Mouse (Mus musculus) thymus, postnatal 10 days (tissue): ENCODE measurements at regions not wholly inside any gene's neighbourhood (a gene's known extent, or its start where the extent isn't known, plus 50 kb on each side); places are given as distances from the start of the nearest gene placed in this dataset.

Experiments used
- DNase-seq, 2 experiments: peaks; one replicate each; pipeline ENCODE4 v3.0.0; 2021; ENCODE audit warnings: low spot score in 2 of 2

DNA sequence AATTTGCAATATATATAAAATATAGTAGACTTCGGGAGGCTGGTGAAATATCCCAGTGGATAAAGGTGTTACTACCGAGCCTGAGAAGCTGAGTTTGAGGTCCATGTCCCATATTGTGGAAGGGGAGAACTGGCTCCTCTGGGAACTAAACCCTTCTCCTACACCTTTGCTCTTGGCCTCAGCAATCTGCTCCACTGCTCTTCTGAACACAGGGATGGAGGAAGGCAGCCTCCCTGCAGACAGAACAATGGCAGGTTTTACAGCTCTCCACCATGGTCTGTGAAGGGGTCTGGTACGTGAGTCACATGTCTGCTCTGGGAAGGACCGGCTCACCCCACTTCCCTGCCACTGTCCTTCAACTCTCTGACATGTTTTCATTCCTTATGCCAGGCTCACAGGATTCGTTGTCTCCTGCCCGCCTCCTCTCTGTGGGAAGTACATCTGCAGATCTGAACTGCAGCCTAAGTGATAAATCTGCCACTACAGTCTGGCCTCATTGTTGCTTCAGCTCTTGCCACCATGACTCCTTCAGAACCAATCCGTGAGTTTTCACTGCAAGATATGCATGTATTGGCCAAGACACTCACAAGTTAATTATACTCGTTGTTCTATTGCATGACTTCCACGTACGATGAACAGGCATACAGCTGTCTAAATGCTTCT, 220.0 kb upstream of the Gm9767 start:
- DNase-seq = no peak

DNA sequence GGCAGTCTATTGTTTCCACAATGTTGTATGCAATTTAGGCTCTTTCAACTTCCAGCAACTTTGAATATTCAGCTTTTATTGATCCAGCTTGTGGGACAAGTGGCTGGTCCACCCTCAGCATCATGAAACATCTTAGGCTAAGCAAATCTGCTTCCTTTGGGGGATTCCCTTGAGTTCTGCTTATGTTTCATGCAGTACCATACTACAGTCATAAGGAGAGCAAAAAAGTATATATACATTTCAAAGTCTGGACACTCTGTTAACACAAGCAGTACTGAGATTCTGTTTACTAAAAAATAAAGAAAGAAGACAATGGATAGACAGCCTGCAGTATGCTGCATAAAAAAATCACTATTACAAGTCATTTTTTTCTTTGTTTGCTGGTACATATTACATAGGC, 233.7 kb upstream of the Gm9767 start:
- no peak for DNase-seq

DNA sequence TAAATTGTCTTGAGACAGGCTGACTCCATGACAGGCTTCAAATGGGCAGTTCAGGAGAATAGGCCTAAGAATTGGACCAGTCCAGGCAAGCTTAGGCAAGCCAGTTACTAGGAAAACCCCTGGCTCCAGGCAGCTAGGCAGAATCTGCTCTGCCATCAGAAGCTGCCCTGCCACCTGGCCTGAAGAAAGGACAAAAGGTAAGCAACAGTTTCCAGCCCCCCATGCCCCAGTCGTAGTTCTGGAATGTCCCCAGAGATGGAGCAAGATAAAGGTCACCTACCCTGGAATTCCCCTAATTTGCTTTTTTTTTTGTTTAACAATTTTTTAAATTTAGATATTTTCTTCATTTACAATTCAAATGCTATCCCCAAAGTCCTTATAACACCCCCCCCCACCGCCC, 248.8 kb upstream of the Gm9767 start:
- no peak for DNase-seq

DNA sequence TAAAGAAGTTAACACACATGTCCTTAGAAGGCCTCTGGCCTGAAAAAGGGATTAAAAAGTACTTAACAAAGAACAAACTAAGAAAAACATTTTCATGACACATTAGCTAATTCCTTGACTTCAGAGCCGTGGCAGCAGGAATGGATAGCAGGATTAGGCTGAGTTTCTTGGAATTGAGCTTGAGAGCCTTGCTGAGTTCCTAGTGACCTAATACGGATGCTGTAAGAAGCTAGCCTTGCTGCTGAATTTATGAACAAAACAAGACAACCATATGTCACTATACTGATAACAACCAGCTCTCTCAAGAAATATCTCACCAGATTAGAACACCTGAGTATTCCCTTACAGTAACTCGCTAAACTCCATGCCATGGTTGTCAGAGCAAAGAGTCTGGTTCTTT, 268.2 kb upstream of the Smlr1 start:
- DNase-seq = no peak

DNA sequence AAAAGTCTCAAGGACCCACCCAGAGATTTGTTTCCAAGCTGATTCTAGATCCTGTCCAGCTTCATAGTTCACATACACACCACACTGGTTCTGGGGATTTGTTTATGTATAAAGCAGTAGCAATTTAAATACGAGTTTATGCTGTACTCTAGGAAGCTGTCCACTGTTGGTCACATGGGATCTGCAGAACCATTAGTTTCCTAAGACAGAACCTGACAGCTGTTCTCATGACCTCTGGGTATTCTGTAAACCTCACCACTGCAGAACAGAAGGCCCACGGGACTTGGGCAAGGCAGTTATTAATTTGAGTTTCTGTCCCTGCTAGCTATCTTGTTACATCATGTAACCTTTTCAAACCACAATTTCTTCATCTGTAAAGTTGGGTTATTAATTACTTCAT, 265.4 kb upstream of the Smlr1 start:
- no peak for DNase-seq

DNA sequence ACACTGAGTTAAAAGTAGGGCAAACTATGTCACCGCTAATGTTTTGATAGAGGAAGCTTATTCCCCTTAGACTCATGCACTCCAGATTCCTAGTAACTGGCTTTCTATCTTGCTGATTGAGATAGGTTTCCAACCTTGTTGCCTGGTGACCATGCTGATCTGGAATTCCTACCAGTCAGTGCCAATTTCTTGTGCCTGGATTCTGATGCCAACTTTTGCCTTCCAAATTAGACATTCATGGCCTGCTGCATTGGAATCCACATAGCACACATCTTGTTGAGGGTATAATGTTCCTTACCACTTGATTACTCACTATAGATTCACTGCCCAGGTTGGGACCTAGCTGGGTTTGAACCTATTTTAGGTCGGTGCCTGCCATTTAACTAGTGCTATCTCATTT, 262.8 kb upstream of the Smlr1 start:
- no peak for DNase-seq

DNA sequence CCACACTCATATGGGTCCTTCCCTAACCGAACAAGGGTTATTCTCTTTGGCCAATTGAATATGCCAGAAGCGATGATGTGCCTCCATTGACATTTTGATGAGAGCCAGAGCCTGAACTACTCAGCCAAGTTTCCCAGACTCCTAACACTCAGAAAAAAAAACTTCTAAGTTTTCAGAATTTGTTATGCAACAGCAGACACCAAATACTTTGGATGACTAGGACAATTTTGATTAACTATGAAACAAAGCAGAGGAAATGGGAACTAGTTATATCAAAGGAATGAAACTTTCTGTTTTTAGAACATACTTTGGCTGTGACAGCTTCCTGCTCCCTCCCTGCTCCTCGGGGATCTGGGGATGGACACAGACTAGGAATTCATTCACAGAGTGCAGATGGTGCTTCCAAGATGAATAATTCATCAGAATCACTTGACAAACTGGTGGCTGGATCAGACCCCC, 254.3 kb upstream of the Smlr1 start:
- no peak for DNase-seq

DNA sequence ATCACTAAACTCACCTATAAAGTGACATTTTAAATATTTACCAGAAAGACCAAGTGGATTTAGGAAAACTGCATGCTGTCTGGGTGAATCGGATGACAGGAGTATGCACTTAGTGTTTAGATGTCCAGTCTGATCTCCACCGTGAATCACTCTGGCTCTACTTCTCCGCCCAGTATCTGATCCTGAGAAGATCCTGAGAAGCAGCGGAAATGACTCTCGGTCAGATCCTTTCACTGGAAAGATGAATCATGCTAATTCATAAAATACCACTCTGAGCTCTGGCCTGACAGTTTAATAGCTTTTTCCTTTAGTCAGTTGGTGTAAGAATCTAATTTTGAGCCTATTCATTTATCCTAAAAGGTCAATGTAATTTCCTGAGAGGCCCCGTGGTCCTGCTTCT, 252.6 kb upstream of the Smlr1 start:
- DNase-seq = no peak

DNA sequence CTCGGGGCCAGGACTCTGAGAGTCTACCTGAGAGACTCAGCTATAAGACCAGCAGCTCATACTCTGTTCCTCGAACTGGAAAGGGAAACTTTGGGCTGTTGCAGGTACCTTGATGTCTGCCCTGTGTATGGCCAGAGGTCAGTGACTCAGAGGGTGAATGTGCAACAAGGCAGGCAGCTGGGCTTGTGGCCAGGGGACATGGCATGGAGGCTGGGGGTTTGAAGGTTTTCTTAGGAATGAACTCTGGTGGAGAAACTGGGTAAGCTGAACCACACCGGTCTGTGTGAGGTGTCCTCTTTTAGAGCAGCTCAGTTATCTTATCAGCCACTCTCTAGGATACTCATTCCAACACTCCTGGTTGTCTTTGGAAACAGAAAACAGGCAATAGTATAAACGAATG, 251.9 kb upstream of the Smlr1 start:
- no peak for DNase-seq

DNA sequence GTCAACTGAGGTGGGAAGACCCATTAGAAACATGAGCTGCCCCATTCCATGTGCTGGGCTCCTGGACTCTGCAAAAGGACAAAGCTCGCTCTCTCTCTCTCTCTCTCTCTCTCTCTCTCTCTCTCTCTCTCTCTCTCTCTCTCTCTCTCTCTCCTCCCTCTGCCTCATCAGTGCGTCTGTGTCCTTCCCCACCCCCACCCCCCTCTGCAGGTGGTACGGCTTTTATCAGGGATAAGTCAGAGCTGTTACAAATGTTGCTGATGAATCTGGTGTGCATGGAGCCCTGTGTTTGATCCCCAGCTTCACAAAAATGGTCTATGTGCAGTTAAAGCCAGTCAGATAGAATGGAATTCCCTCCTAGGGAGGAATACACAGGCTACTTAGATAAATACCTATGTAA, 247.8 kb upstream of the Smlr1 start:
- DNase-seq = no peak

DNA sequence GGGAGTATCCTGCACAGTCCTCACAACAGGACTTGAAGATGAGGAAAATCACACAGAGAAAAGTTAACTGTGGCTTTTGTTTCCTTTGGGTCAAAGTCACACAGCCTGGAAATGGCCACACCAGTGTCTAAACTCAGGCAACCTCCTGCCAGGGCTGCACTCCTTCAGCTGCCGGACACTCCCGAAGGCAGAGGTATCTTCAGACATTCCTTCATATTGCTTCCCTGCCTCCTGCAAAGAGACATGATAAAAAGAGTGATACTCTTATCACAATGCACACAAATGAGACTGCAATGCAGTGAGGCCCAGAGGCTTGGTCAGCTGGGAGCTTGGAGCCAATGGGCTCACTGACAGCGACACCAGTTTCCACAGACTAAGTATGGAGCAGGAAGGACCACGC, 243.4 kb upstream of the Smlr1 start:
- DNase-seq = no peak

DNA sequence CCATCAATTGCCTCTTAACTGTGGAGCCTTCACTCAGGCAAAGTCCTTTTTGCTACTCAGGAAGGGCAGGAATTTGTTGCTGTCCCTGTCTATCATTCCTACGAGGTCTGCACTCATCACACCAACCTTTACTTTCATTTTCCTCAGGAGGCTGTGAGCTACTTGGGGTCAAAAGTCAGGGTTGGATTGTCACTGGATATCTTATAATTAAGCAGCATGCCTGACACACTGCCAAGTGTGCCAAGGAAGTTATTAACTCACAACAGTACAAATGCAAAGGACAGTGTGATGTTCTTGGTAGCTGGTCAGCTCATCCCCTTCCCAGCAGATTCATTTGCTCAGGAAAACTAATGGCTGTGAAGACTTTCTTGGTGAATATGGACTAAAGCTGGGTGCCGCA, 241.7 kb upstream of the Smlr1 start:
- no peak for DNase-seq

DNA sequence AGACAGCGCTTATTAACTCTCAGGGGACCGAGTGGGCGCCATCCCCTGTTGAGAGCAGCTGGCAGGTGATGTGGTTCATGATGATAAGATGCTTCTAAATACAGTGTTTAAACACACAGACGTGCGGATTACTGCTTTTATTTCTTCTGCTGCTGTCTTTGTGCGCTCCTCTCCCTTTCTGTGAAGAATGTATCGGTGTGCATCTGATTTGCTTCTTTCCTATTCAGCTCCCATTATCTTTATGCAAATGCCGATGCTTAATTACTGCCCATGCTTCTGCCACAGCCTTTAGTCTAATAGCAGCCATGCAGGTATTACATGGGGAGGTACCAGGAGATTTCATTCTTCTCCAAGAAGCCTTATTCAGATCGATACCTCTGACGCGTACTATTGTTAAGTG, 240.6 kb upstream of the Smlr1 start:
- no peak for DNase-seq

DNA sequence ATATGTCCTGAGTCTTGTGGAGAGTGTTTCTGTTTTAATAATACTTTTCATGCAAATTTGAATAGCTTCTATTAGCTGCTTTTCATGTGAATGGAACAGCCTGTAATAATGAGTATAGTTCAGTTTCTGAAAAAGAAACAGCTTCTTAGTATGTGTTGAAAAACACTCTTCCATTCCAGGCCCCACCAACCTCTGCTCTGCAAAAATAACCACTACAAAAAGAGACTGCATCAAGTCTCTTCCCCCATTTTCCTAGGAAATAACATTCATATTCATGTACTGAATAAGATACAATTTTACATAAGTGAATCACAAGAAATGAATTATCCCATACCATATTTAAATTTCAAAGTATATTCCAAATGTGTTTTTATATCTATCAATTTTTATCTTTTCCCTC, 234.0 kb upstream of the Smlr1 start:
- no peak for DNase-seq

DNA sequence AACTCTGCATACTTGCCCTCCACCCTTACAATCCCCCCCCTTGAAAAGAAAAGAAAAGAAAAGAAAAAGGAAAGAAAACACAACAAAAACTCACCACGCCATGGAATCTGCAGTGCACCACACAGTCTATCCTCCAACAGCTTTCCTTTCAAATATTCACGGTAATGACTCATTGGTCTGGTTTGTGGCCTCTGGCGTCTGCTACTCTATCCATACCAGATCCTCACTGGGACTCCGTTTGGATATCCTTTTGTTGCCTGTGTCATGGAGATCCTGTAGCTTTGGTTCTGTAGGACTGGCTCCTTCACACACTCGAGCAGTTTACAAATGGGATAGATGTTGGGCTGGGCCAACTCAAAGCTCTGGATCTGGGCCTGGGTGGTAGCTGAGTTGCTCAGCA, 232.4 kb upstream of the Smlr1 start:
- DNase-seq = no peak

DNA sequence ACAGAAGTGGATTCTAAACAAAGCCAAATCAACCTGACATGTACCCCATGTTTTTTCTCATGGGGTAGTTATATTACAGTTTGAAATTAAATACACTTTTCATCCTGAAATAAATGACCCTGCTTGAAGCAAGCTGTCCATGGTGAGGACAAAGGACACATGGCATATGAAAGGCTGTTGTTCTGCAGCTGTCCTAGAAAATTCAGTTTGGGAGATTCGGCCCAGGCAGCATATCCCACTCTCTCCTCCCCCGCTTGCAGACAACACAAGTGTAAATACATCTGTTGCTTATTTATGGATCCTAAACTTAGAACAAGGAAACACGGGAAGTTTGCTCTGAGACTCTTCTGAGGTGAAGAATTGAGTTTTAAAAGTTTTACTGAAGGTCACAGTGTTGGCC, 218.2 kb upstream of the Smlr1 start:
- no peak for DNase-seq

DNA sequence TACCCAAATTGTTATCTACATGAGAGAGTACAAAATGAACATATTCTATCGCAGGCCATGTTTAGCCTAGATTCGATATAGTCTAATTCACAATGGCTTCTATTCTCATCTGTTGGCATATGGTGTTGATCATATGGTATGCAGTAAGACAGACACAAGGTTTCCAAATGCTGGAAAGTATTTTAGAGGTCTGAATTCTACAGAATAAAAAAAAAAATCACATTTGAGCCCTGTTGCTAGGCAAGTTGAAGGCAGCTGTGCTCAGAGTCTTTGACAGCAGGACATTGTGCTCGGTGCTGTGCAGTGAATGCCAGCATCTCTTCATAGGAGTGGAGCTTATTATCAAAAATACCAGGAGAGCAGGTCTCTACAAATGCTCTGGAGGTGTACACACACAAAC, 206.6 kb upstream of the Smlr1 start:
- no peak for DNase-seq

DNA sequence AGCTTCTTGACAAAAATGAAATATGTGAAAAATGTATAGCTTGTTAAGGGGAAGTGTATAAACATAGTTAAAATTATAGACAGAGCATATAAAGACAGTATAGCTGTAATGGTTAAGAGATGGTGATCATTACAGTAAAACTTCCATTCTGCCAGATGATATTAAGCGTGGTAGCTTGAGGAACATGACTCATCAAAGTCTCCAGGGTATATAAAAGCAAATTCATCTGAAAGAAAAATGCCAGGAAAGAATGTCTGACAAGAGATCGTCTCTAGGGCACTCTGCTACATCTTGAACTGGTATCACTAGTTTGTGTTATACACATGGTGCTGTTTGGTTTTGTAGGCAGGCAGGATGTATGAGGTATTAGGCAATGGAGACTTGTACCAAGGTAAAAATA, 204.9 kb upstream of the Smlr1 start:
- no peak for DNase-seq

DNA sequence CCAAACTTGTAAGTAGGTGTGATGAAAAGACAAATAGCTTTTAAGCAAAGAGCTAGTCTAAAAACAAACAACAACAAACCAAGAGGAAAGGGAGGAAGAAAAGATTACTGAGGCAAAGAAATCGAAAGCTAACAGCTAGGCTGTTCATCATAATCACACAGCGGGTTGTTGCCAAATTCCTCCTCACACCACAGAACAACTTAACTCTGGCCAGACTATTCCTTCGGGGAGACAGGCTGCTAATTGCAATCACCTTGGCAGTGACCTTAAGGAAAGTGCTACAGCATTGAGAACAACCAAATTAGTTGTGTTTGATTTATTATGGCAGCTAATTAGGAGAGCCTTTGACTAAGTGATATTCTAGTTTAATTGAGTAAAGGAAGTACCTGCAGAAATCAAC, 194.4 kb upstream of the Smlr1 start:
- no peak for DNase-seq

DNA sequence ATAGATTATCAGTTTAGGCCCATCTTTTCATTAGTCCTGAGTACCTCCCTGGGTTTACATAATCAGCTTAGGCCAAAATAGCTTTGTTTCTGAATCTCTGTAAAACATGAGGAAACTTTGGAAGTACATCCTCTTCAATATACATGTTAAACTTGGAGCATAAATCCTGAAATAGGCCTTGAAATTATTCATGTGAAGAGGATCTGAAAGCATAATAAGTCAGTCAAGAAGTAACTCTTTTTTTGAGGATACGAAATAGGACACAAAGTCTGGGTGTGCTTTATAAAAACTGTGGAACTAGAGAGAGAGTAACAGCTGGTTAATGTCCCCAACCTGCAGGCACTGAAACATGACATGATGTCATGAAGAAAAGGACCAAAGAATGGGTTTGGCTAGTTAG, 187.9 kb upstream of the Smlr1 start:
- DNase-seq = no peak

DNA sequence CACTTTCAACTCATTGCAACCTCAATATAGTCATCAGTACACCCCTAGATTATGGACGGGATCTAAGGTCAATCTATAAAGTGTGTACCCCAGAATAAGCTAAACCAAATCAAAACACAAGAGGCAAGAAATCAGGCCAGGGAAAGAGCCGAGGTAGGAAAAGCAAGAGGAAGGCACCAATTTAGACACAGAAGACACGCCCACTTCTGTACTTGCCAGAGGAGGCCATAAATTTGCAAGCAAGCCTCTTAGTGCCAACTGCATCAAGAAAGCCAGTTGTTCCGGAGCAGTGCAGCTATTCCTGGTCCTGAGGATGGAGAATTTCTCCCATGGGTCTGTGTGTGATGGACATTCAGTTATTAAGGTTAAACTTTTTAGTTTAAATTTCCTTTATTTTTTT, 179.7 kb upstream of the Smlr1 start:
- no peak for DNase-seq

DNA sequence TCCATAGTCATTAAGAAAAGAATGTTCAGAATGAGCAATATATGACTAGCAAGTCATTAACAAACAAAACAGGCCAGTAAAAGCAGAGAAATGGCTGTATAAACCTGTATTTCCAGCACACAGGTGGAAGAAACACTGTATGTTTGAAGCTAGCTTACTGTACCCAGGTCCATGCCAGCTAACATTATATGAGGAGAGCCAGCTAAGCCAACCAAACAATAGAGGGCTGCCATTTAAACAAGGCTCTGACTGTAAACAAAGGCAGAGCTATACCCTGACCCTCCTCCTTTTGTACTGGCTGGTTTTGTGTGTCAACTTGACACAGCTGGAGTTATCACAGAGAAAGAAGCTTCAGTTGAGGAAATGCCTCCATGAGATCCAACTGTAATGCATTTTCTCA, 178.6 kb upstream of the Smlr1 start:
- no peak for DNase-seq

DNA sequence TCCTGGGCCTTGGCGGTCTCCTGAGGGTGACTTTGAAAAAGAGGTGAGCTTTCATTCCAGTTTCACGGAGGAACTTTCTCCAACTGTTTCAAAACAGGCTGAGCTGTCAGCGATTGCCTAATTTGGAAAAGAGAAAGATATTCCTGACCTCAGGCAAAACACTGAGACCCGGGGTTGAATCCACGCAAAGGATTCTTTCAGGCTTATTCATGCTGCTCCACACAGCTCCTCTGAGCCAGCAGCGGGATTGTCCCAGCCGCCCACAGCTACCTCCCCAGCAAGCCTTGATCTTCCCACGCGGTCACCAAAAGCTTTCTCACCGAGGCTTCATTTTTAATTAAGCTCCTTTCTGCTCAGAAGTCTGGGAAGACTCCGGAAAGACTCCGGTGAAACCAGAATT, 178.0 kb upstream of the Smlr1 start:
- no peak for DNase-seq

DNA sequence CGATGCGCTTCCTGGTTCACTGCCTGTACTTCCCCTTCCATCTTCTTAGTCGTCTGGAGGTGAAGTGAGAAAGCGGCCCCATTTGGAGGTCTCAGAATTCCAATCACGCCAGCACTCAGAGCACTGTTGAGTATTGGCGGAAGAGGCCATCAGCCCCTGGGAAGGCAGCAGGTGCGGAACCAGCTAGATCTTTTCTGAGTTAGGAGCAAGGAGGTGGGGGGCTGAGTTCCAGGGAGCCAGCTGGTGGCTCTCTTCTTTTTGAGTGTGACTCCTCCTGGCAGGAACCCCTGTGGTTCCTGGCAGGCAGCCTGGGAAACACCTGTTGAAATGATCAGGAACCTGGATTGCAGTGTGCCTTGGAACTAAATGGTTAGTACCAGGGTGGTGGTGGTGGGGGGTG, 171.9 kb upstream of the Smlr1 start:
- DNase-seq = no peak

DNA sequence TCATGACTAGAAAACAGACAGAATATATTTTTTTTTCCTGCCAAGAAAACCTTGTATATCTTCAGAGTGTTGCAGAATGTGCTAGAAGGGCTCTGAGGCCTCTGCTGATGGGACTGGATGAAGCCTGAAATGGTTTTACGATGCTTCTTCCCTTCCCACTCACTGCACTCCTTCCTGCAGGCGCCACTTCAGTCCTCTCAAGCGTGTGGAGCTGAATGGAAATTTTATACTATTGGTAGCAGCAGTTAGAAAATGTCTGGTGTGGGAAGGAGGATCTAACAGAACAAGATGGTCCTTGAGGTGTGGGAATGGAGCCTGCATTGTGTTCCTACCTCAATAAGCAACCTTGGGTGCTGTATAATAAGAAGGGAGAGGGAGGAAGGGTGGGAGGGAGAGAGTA, 166.1 kb upstream of the Smlr1 start:
- DNase-seq = no peak
